Mouse (Mus musculus) heart, embryonic 16.5 days (tissue): ENCODE measurements around the gene Slc35f1. TPM values are rescaled to one million over a fixed set of nuclear protein-coding genes. Genes with fewer than 3 reads are reported as not detected.

Experiments
- ATAC-seq: fragments of 200-750 bp; cut with Nextera tagmentation; replicated peaks from 2 replicates; pipeline ENCODE4 v1.8.0; 2017; ENCODE audit warnings: moderate number of reproducible peaks; ENCODE audit not compliant: insufficient read depth, low FRiP score; ENCODE audit errors: extremely low read depth
- H3K27ac ChIP-seq: fragments of 300-500 bp; sonication (generic); 2 replicates; pipeline ENCODE4 v1.5.1; 2014; ENCODE audit warnings: mild to moderate bottlenecking, low read length, control low read depth, moderate library complexity
- H3K27me3 ChIP-seq: fragments of 300-500 bp; sonication (generic); 2 replicates; pipeline ENCODE4 v1.6.1; 2014; ENCODE audit warnings: low read length, mixed read lengths; ENCODE audit not compliant: control insufficient read depth, insufficient read depth
- H3K36me3 ChIP-seq: fragments of 300-500 bp; sonication (generic); 2 replicates; pipeline ENCODE4 v1.6.1; 2014; ENCODE audit not compliant: control insufficient read depth, insufficient read depth
- H3K4me1 ChIP-seq: fragments of 300-500 bp; sonication (generic); 2 replicates; pipeline ENCODE4 v1.6.1; 2014; ENCODE audit warnings: low read length, mixed read lengths; ENCODE audit not compliant: control insufficient read depth, insufficient read depth
- H3K4me2 ChIP-seq: fragments of 300-500 bp; sonication (generic); 2 replicates; pipeline ENCODE4 v1.6.1; 2014; ENCODE audit warnings: low read depth, mild to moderate bottlenecking, control low read depth, low read length
- H3K4me3 ChIP-seq: fragments of 300-500 bp; sonication (generic); 2 replicates; pipeline ENCODE4 v1.5.1; 2014; ENCODE audit warnings: mild to moderate bottlenecking, control low read depth, low read length
- H3K9ac ChIP-seq: fragments of 300-500 bp; sonication (generic); 2 replicates; pipeline ENCODE4 v1.6.1; 2014; ENCODE audit warnings: low read length, control low read depth
- H3K9me3 ChIP-seq: fragments of 300-500 bp; sonication (generic); replicated peaks from 2 replicates; pipeline ENCODE4 v1.6.1; 2016; ENCODE audit warnings: low read length; ENCODE audit not compliant: control insufficient read depth
- WGBS: fragments of 180-500 bp; shearing (Covaris S2); extraction: QIAGEN DNeasy Blood & Tissue Kit; methylation state at CpG from one replicate; pipeline ENCODE4 v1.1.7; 2014; 5-methylcytosine and 5-hydroxymethylcytosine counted together
- polyA plus RNA-seq: library from polyadenylated mRNA; unstranded; fragments of >200 nt; fragmentation: Nextera tagmentation; extraction: Ambion mirVana; gene quantifications from 2 replicates; pipeline ENCODE4 v1.2.1, GENCODE M21; 2015

Slc35f1 gene
- polyA plus RNA-seq, 1 experiment from 2014 or later, result 1.2 TPM

DNA sequence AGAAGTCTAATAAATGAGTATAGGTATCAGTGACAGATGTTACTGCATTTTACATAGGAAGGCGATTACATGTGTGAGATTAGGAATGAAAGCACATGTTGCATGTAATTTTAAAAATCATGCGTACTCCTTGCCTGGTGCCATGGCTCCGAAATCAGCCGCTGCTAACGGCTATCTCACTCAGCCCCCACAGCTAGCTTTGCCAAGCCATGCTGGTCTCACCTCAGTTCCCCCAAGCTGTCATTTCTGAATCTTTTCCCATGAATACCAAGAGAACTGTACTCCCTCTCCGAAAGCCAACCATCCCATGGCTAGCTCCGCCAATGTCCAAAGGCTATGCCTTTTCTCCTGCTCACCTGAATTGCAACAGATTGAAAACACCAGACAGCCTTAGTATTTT lies 310.8 kb downstream of the Slc35f1 start:
- no peaks in the 10 kb centered on the region for H3K9me3 ChIP-seq
- no peak overlapping the region for H3K9ac ChIP-seq
- 92% methylated on average over 7 of the region's 7 CpGs for WGBS
- H3K4me3 ChIP-seq, result no peak overlapping the region
- H3K27me3 ChIP-seq, result no peaks in the 10 kb centered on the region
- no peak for ATAC-seq
- H3K36me3 ChIP-seq, result no peaks in the 10 kb centered on the region
- no peak overlapping the region for H3K27ac ChIP-seq
- H3K4me1 ChIP-seq, result no peaks in the 10 kb centered on the region
- no peak overlapping the region for H3K4me2 ChIP-seq

GRCm38 (mm10) chr10:53006229-53007190 lies 316.2 kb downstream of the Slc35f1 start:
- H3K9ac ChIP-seq, result no peak overlapping the region
- no peaks in the 10 kb centered on the region for H3K27me3 ChIP-seq
- H3K4me1 ChIP-seq, result no peaks in the 10 kb centered on the region
- 45% methylated on average over 1 of the region's 1 CpGs for WGBS
- no peak overlapping the region for H3K27ac ChIP-seq
- no peak for ATAC-seq
- H3K9me3 ChIP-seq, result no peaks in the 10 kb centered on the region
- H3K36me3 ChIP-seq, result no peaks in the 10 kb centered on the region
- H3K4me2 ChIP-seq, result no peak overlapping the region
- H3K4me3 ChIP-seq, result no peak overlapping the region

GRCm38 (mm10) chr10:53013878-53014277 lies 323.5 kb downstream of the Slc35f1 start:
- no peaks in the 10 kb centered on the region for H3K4me1 ChIP-seq
- H3K9ac ChIP-seq, result no peak overlapping the region
- no peaks in the 10 kb centered on the region for H3K36me3 ChIP-seq
- ATAC-seq, result no peak
- H3K27me3 ChIP-seq, result no peaks in the 10 kb centered on the region
- 50% methylated on average over 5 of the region's 5 CpGs for WGBS
- H3K4me3 ChIP-seq, result no peak overlapping the region
- no peak overlapping the region for H3K4me2 ChIP-seq
- H3K27ac ChIP-seq, result no peak overlapping the region
- no peaks in the 10 kb centered on the region for H3K9me3 ChIP-seq

- Histone ChIP-seq H3K27ac (no peak overlapping the region), H3K4me3 (no peak overlapping the region), H3K27me3 (no peaks in the 10 kb centered on the region), H3K4me2 (no peak overlapping the region), H3K4me1 (no peaks in the 10 kb centered on the region), H3K9ac (no peak overlapping the region), H3K36me3 (no peaks in the 10 kb centered on the region), H3K9me3 (no peaks in the 10 kb centered on the region)
- ATAC-seq, result no peak
- 59% methylated on average over 4 of the region's 4 CpGs for WGBS
Measured at GRCm38 (mm10) chr10:53028454-53028853, 338.1 kb downstream of the Slc35f1 start.

GRCm38 (mm10) chr10:53035202-53035601 lies 344.9 kb downstream of the Slc35f1 start:
- H3K27me3 ChIP-seq, result no peaks in the 10 kb centered on the region
- WGBS, result 27% methylated on average over 1 of the region's 1 CpGs
- H3K9me3 ChIP-seq, result no peaks in the 10 kb centered on the region
- no peak overlapping the region for H3K27ac ChIP-seq
- H3K4me3 ChIP-seq, result no peak overlapping the region
- H3K4me1 ChIP-seq, result no peaks in the 10 kb centered on the region
- no peaks in the 10 kb centered on the region for H3K36me3 ChIP-seq
- H3K9ac ChIP-seq, result no peak overlapping the region
- H3K4me2 ChIP-seq, result no peak overlapping the region
- ATAC-seq, result no peak

GRCm38 (mm10) chr10:53045931-53046330 lies 355.6 kb downstream of the Slc35f1 start:
- H3K9ac ChIP-seq, result no peak overlapping the region
- H3K36me3 ChIP-seq, result no peaks in the 10 kb centered on the region
- no peaks in the 10 kb centered on the region for H3K27me3 ChIP-seq
- no peak overlapping the region for H3K4me2 ChIP-seq
- H3K9me3 ChIP-seq, result no peaks in the 10 kb centered on the region
- H3K27ac ChIP-seq, result no peak overlapping the region
- no peaks in the 10 kb centered on the region for H3K4me1 ChIP-seq
- ATAC-seq, result no peak
- no peak overlapping the region for H3K4me3 ChIP-seq

DNA sequence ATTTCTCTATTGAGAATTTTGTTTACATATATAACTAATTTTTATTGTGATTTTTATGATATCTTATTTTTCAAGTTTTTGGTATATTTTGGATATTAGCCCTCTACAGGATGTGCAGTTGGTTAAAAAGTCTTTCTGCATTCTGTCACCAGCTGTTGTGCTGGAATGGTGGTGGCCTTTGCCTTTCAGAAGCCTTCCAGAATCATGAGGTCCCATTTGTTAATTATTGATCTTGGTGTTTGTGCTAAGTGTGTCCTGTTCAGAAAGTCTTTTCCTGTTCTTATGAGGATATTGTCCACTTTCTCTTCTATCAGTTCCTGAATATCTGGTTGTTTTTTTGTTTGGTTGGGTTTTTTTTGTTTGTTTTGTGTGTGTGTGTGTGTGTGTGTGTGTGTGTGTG lies 362.2 kb downstream of the Slc35f1 start:
- Histone ChIP-seq H3K27me3 (no peaks in the 10 kb centered on the region), H3K4me1 (no peaks in the 10 kb centered on the region), H3K4me2 (no peak overlapping the region), H3K36me3 (no peaks in the 10 kb centered on the region), H3K9me3 (no peaks in the 10 kb centered on the region), H3K9ac (no peak overlapping the region), H3K27ac (no peak overlapping the region), H3K4me3 (no peak overlapping the region)
- no peak for ATAC-seq

- Histone ChIP-seq H3K4me3 (no peak overlapping the region), H3K36me3 (no peaks in the 10 kb centered on the region), H3K27me3 (no peaks in the 10 kb centered on the region), H3K9ac (no peak overlapping the region), H3K4me2 (no peak overlapping the region), H3K4me1 (no peaks in the 10 kb centered on the region), H3K27ac (no peak overlapping the region), H3K9me3 (no peaks in the 10 kb centered on the region)
- 87% methylated on average over 2 of the region's 2 CpGs for WGBS
- ATAC-seq, result no peak
Measured at GRCm38 (mm10) chr10:53060745-53061144, 370.4 kb downstream of the Slc35f1 start.

DNA sequence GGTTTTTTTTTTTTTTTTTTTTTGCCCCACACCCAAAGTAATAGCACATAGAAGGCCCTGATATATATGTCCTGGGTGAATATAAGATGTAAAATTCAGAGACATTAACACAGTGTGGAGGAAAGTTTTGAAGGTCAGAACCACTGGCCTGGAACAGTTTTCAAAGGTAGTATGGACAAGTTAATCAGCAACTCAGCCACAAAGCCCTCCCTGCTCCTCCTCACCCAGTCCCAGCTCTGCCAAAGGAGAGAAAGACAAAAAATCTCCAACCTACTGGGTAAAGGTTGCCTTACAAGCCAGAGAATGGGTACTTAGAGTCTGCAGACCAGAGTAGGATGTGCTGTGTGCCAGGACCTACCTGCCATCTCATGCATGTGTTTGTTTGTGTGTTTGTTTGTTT lies 372.4 kb downstream of the Slc35f1 start:
- H3K27ac ChIP-seq, result no peak overlapping the region
- no peaks in the 10 kb centered on the region for H3K27me3 ChIP-seq
- H3K4me2 ChIP-seq, result no peak overlapping the region
- no peak overlapping the region for H3K4me3 ChIP-seq
- ATAC-seq, result no peak
- no peaks in the 10 kb centered on the region for H3K9me3 ChIP-seq
- no peak overlapping the region for H3K9ac ChIP-seq
- no peaks in the 10 kb centered on the region for H3K4me1 ChIP-seq
- H3K36me3 ChIP-seq, result no peaks in the 10 kb centered on the region
